Mouse (Mus musculus) ES-E14 (cell line): ENCODE data around the gene Atp8b4.

Experiments used
- CHD2 ChIP-seq: IDR thresholded peaks from 2 replicates; pipeline ENCODE4 v1.6.1; 2014; ENCODE audit warnings: mild to moderate bottlenecking, low read depth, low read length, inconsistent platforms
- HCFC1 ChIP-seq: IDR thresholded peaks from 2 replicates; pipeline ENCODE4 v1.6.1; 2012; ENCODE audit warnings: low read length, inconsistent platforms, borderline replicate concordance; ENCODE audit not compliant: insufficient read depth
- MAFK ChIP-seq: IDR thresholded peaks from 2 replicates; pipeline ENCODE4 v1.6.1; 2014; ENCODE audit warnings: mild to moderate bottlenecking, low read depth, low read length, inconsistent platforms; ENCODE audit not compliant: insufficient read depth
- ZC3H11A ChIP-seq: IDR thresholded peaks from 2 replicates; pipeline ENCODE4 v1.6.1; 2012; ENCODE audit warnings: low read depth, mild to moderate bottlenecking, inconsistent platforms, low read length, borderline replicate concordance

DNA sequence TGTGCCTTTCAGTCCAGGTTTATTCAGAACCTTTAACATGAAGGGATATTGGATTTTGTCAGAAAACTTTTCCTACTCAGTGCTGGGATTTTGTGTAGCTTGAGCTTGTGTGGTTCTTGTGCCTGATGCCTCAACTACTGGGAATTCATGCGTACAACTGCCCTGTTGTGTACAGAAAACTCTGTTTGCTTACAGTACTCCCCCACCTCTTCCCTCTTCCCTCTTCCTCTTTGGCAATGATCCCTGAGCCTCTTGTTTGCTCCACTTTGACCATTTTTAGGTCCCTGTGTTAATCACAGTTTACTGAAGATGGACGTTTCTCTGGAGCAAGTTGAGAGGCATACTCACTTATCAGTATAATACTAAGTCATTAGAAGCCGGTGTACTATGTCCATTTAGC, 45.9 kb upstream of the Atp8b4 start:
- TF ChIP-seq MAFK (no peak), ZC3H11A (no peak), HCFC1 (no peak), CHD2 (no peak)
